Mouse (Mus musculus) hindbrain, embryonic 11.5 days (tissue): ENCODE results near the gene Ptger1. TPM values are rescaled to one million over a fixed set of nuclear protein-coding genes. Genes with fewer than 3 reads are reported as not detected.
A peak's percentile ranks its signal among the peaks of the same experiment; 100 is the strongest.

Source experiments
- ATAC-seq: fragments of 200-750 bp; cut with Nextera tagmentation; 2 replicates; pipeline ENCODE4 v1.8.0; 2017; ENCODE audit warnings: mild to moderate bottlenecking, moderate TSS enrichment, moderate library complexity; ENCODE audit not compliant: low FRiP score
- DNase-seq: peaks from one replicate; pipeline ENCODE4 v3.0.0-alpha.2; 2015; ENCODE audit warnings: low spot score
- H3K27ac ChIP-seq: fragments of 300-500 bp; sonication (generic); 2 replicates; pipeline ENCODE4 v1.5.1; 2014; ENCODE audit warnings: mild to moderate bottlenecking, low read depth, low read length
- H3K27me3 ChIP-seq: fragments of 300-500 bp; sonication (generic); 2 replicates; pipeline ENCODE4 v1.6.1; 2014; ENCODE audit warnings: mild to moderate bottlenecking, low read length, moderate library complexity, mixed read lengths; ENCODE audit not compliant: control insufficient read depth, insufficient read depth
- H3K36me3 ChIP-seq: fragments of 300-500 bp; sonication (generic); 2 replicates; pipeline ENCODE4 v1.6.1; 2014; ENCODE audit warnings: mild to moderate bottlenecking, low read length, moderate library complexity, mixed read lengths; ENCODE audit not compliant: control insufficient read depth, insufficient read depth
- H3K4me1 ChIP-seq: fragments of 300-500 bp; sonication (generic); replicated peaks from 2 replicates; pipeline ENCODE4 v1.6.1; 2014; ENCODE audit warnings: low read length, mixed read lengths; ENCODE audit not compliant: control insufficient read depth, insufficient read depth
- H3K4me2 ChIP-seq: fragments of 300-500 bp; sonication (generic); replicated peaks from 2 replicates; pipeline ENCODE4 v1.6.1; 2014; ENCODE audit warnings: mild to moderate bottlenecking, low read depth, low read length
- H3K4me3 ChIP-seq: fragments of 300-500 bp; sonication (generic); 2 replicates; pipeline ENCODE4 v1.5.1; 2014; ENCODE audit warnings: low read depth, low read length
- H3K9ac ChIP-seq: fragments of 300-500 bp; sonication (generic); 2 replicates; pipeline ENCODE4 v1.6.1; 2014; ENCODE audit warnings: low read depth, low read length
- H3K9me3 ChIP-seq: fragments of 300-500 bp; sonication (generic); 2 replicates; pipeline ENCODE4 v1.6.1; 2016; ENCODE audit warnings: low read length; ENCODE audit not compliant: control insufficient read depth
- WGBS: fragments of 180-500 bp; shearing (Covaris S2); extraction: QIAGEN DNeasy Blood & Tissue Kit; methylation state at CpG from one replicate; pipeline ENCODE4 v1.1.7; 2014; 5-methylcytosine and 5-hydroxymethylcytosine counted together
- polyA plus RNA-seq: library from polyadenylated mRNA; unstranded; fragments of >200 nt; fragmentation: Nextera tagmentation; extraction: Ambion mirVana; gene quantifications from 2 replicates; pipeline ENCODE4 v1.2.1, GENCODE M21; 2014

Ptger1 gene
- polyA plus RNA-seq, 1 experiment from 2014 or later: 0.49 TPM

- DNase-seq (no peak), ATAC-seq (no peak; the same call in 1 of the 2 replicates)
- H3K36me3 ChIP-seq: peaks cover 2% of the 10 kb centered on the region; the same call in 1 of the 2 replicates
Observed at GRCm38 (mm10) chr8:83714676-83715030, 48.2 kb downstream of the Ptger1 start.

GRCm38 (mm10) chr8:83715031-83715690 lies 48.7 kb downstream of the Ptger1 start, which contains the start of gene Ddx39:
Ddx39 (plus strand) TSS chr8:83715177.
- DNase-seq (peak; percentile 96), ATAC-seq (peak; percentile 99)
- peak within 1 kb of the TSS; percentile 77 for H3K4me3 ChIP-seq
- H3K27me3 ChIP-seq: no peaks in the 10 kb centered on the region
- H3K9ac ChIP-seq: peak within 1 kb of the TSS; percentile 79
- H3K4me2 ChIP-seq: peak within 1 kb of the TSS; percentile 74
- WGBS: under 1% methylated on average over 61 of the region's 63 CpGs
- no peaks in the 10 kb centered on the region for H3K4me1 ChIP-seq
- peak within 1 kb of the TSS; percentile 90 for H3K27ac ChIP-seq
- H3K9me3 ChIP-seq: no peaks in the 10 kb centered on the region
- peaks cover 3% of the 10 kb centered on the region; the same call in 1 of the 2 replicates for H3K36me3 ChIP-seq

More at GRCm38 (mm10) chr8:83714676-83715030, 48.2 kb downstream of the Ptger1 start:
- Histone ChIP-seq H3K9ac (no peak overlapping the region), H3K4me2 (peak overlapping the region; percentile 32), H3K9me3 (no peaks in the 10 kb centered on the region), H3K4me1 (no peaks in the 10 kb centered on the region), H3K27me3 (no peaks in the 10 kb centered on the region), H3K4me3 (peak overlapping the region; percentile 77), H3K27ac (no peak overlapping the region)
- WGBS: 19% methylated on average over 8 of the region's 8 CpGs

GRCm38 (mm10) chr8:83715771-83716170 lies 49.3 kb downstream of the Ptger1 start:
- H3K27ac ChIP-seq: no peak overlapping the region
- ATAC-seq (no peak), DNase-seq (no peak)
- no peaks in the 10 kb centered on the region for H3K9me3 ChIP-seq
- peak overlapping the region; percentile 74 for H3K4me2 ChIP-seq
- no peaks in the 10 kb centered on the region for H3K4me1 ChIP-seq
- H3K4me3 ChIP-seq: peak overlapping the region; percentile 77
- no peaks in the 10 kb centered on the region for H3K27me3 ChIP-seq
- H3K9ac ChIP-seq: peak overlapping the region; percentile 79
- WGBS: under 1% methylated on average over 17 of the region's 17 CpGs
- H3K36me3 ChIP-seq: peaks cover 6% of the 10 kb centered on the region

GRCm38 (mm10) chr8:83716563-83716962 lies 50.1 kb downstream of the Ptger1 start:
- Histone ChIP-seq H3K4me3 (no peak overlapping the region; the same call in 1 of the 2 replicates), H3K4me2 (peak overlapping the region; percentile 74; the same call in 1 of the 2 replicates)

GRCm38 (mm10) chr8:83719048-83719447 lies 52.6 kb downstream of the Ptger1 start:
- H3K4me3 ChIP-seq: no peak overlapping the region
- H3K9me3 ChIP-seq: no peaks in the 10 kb centered on the region
- no peak overlapping the region for H3K27ac ChIP-seq
- no peaks in the 10 kb centered on the region for H3K27me3 ChIP-seq
- no peak for DNase-seq
- no peak for ATAC-seq
- WGBS: 96% methylated on average over 2 of the region's 2 CpGs
- no peak overlapping the region for H3K4me2 ChIP-seq
- peaks cover 17% of the 10 kb centered on the region for H3K36me3 ChIP-seq
- H3K9ac ChIP-seq: no peak overlapping the region
- H3K4me1 ChIP-seq: no peaks in the 10 kb centered on the region

More at GRCm38 (mm10) chr8:83716563-83716962, 50.1 kb downstream of the Ptger1 start:
- no peak overlapping the region for H3K9ac ChIP-seq
- H3K36me3 ChIP-seq: peaks cover 13% of the 10 kb centered on the region
- no peak overlapping the region for H3K27ac ChIP-seq
- DNase-seq (no peak), ATAC-seq (no peak)
- no peaks in the 10 kb centered on the region for H3K4me1 ChIP-seq
- H3K9me3 ChIP-seq: no peaks in the 10 kb centered on the region
- H3K27me3 ChIP-seq: no peaks in the 10 kb centered on the region
- 77% methylated on average over 2 of the region's 2 CpGs for WGBS

- no peak for ATAC-seq
- DNase-seq: no peak
- Histone ChIP-seq H3K4me3 (no peak overlapping the region), H3K27me3 (no peaks in the 10 kb centered on the region), H3K9me3 (no peaks in the 10 kb centered on the region), H3K4me1 (no peaks in the 10 kb centered on the region), H3K27ac (no peak overlapping the region), H3K36me3 (peaks cover 21% of the 10 kb centered on the region), H3K9ac (no peak overlapping the region), H3K4me2 (no peak overlapping the region)
- WGBS: 75% methylated on average over 2 of the region's 2 CpGs
Observed at GRCm38 (mm10) chr8:83719693-83720092, 53.2 kb downstream of the Ptger1 start.

- ATAC-seq (no peak), DNase-seq (no peak)
- WGBS: 95% methylated on average over 25 of the region's 25 CpGs
- H3K4me2 ChIP-seq: no peak overlapping the region
- H3K9ac ChIP-seq: no peak overlapping the region
- H3K36me3 ChIP-seq: peaks cover 21% of the 10 kb centered on the region
- H3K27ac ChIP-seq: no peak overlapping the region
- no peaks in the 10 kb centered on the region for H3K4me1 ChIP-seq
- H3K9me3 ChIP-seq: no peaks in the 10 kb centered on the region
- no peak overlapping the region for H3K4me3 ChIP-seq
- H3K27me3 ChIP-seq: no peaks in the 10 kb centered on the region
Observed at GRCm38 (mm10) chr8:83721405-83722025, 55.0 kb downstream of the Ptger1 start.
